Mouse (Mus musculus) forebrain, embryonic 11.5 days (tissue): ENCODE data around the gene Trio. TPM values are rescaled to one million over a fixed set of nuclear protein-coding genes. Genes with fewer than 3 reads are reported as not detected.

Source experiments
- ATAC-seq: fragments of 200-750 bp; cut with Nextera tagmentation; replicated peaks from 2 replicates; pipeline ENCODE4 v1.8.0; 2017; ENCODE audit warnings: moderate TSS enrichment; ENCODE audit not compliant: low FRiP score
- DNase-seq: peaks from one replicate; pipeline ENCODE4 v3.0.0-alpha.2; 2017; ENCODE audit warnings: low spot score
- H3K27ac ChIP-seq: fragments of 300-500 bp; sonication (generic); 2 replicates; pipeline ENCODE4 v1.5.1; 2014; ENCODE audit warnings: low read depth, low read length
- H3K27me3 ChIP-seq: fragments of 300-500 bp; sonication (generic); 2 replicates; pipeline ENCODE4 v1.6.1; 2014; ENCODE audit warnings: mild to moderate bottlenecking, low read length, mixed read lengths; ENCODE audit not compliant: control insufficient read depth, insufficient read depth
- H3K36me3 ChIP-seq: fragments of 300-500 bp; sonication (generic); 2 replicates; pipeline ENCODE4 v1.6.1; 2014; ENCODE audit warnings: mild to moderate bottlenecking, low read length, moderate library complexity, mixed read lengths; ENCODE audit not compliant: control insufficient read depth, insufficient read depth
- H3K4me1 ChIP-seq: fragments of 300-500 bp; sonication (generic); replicated peaks from 2 replicates; pipeline ENCODE4 v1.6.1; 2014; ENCODE audit warnings: low read length, mixed read lengths; ENCODE audit not compliant: control insufficient read depth, insufficient read depth
- H3K4me2 ChIP-seq: fragments of 300-500 bp; sonication (generic); 2 replicates; pipeline ENCODE4 v1.6.1; 2014; ENCODE audit warnings: low read depth, mild to moderate bottlenecking, low read length, moderate library complexity, mixed read lengths; ENCODE audit not compliant: severe bottlenecking
- H3K4me3 ChIP-seq: fragments of 300-500 bp; sonication (generic); 2 replicates; pipeline ENCODE4 v1.5.1; 2014; ENCODE audit warnings: low read depth, low read length
- H3K9ac ChIP-seq: fragments of 300-500 bp; sonication (generic); 2 replicates; pipeline ENCODE4 v1.6.1; 2014; ENCODE audit warnings: low read length
- H3K9me3 ChIP-seq: fragments of 300-500 bp; sonication (generic); 2 replicates; pipeline ENCODE4 v1.6.1; 2016; ENCODE audit warnings: low read length, mixed read lengths; ENCODE audit not compliant: control insufficient read depth
- WGBS: fragments of 180-500 bp; shearing (Covaris S2); extraction: QIAGEN DNeasy Blood & Tissue Kit; methylation state at CpG from one replicate; pipeline ENCODE4 v1.1.7; 2014; 5-methylcytosine and 5-hydroxymethylcytosine counted together
- polyA plus RNA-seq: library from polyadenylated mRNA; unstranded; fragments of >200 nt; fragmentation: Nextera tagmentation; extraction: Ambion mirVana; gene quantifications from 2 replicates; pipeline ENCODE4 v1.2.1, GENCODE M21; 2014

The Trio gene
- polyA plus RNA-seq, 1 experiment from 2014 or later = 41.8 TPM

GRCm38 (mm10) chr15:27976950-27977349 is 48.7 kb downstream of the Trio start:
- H3K27me3 ChIP-seq = no peaks in the 10 kb centered on the region
- no peaks in the 10 kb centered on the region for H3K4me1 ChIP-seq
- no peak overlapping the region for H3K9ac ChIP-seq
- no peak overlapping the region for H3K4me3 ChIP-seq
- ATAC-seq = no peak
- no peak overlapping the region for H3K4me2 ChIP-seq
- 87% methylated on average over 4 of the region's 4 CpGs for WGBS
- no peak for DNase-seq
- no peak overlapping the region for H3K27ac ChIP-seq
- H3K9me3 ChIP-seq = no peaks in the 10 kb centered on the region
- no peaks in the 10 kb centered on the region for H3K36me3 ChIP-seq

- no peak overlapping the region for H3K4me3 ChIP-seq
- H3K9ac ChIP-seq = no peak overlapping the region
- H3K9me3 ChIP-seq = no peaks in the 10 kb centered on the region
- no peak for DNase-seq
- H3K4me1 ChIP-seq = no peaks in the 10 kb centered on the region
- no peak for ATAC-seq
- H3K27ac ChIP-seq = no peak overlapping the region
- no peaks in the 10 kb centered on the region for H3K36me3 ChIP-seq
- H3K27me3 ChIP-seq = no peaks in the 10 kb centered on the region
- no peak overlapping the region for H3K4me2 ChIP-seq
Measured at GRCm38 (mm10) chr15:27976366-27976765, 49.3 kb downstream of the Trio start.

GRCm38 (mm10) chr15:27974637-27975036 is 51.0 kb downstream of the Trio start:
- DNase-seq = no peak
- Histone ChIP-seq H3K4me2 (no peak overlapping the region), H3K4me1 (no peaks in the 10 kb centered on the region), H3K27ac (no peak overlapping the region), H3K4me3 (no peak overlapping the region), H3K36me3 (no peaks in the 10 kb centered on the region), H3K9ac (no peak overlapping the region), H3K27me3 (no peaks in the 10 kb centered on the region), H3K9me3 (no peaks in the 10 kb centered on the region)
- ATAC-seq = no peak
- WGBS = 90% methylated on average over 8 of the region's 8 CpGs

- no peak for DNase-seq
- Histone ChIP-seq H3K4me1 (peaks cover 9% of the 10 kb centered on the region; the same call in 1 of the 2 replicates), H3K36me3 (no peaks in the 10 kb centered on the region), H3K4me2 (no peak overlapping the region), H3K27ac (no peak overlapping the region), H3K27me3 (no peaks in the 10 kb centered on the region), H3K9ac (no peak overlapping the region), H3K9me3 (no peaks in the 10 kb centered on the region), H3K4me3 (no peak overlapping the region)
- ATAC-seq = no peak
- 78% methylated on average over 8 of the region's 8 CpGs for WGBS
Measured at GRCm38 (mm10) chr15:27968183-27968582, 57.5 kb downstream of the Trio start.

GRCm38 (mm10) chr15:27967128-27967876 is 58.3 kb downstream of the Trio start:
- 77% methylated on average over 14 of the region's 14 CpGs for WGBS
- no peaks in the 10 kb centered on the region for H3K36me3 ChIP-seq
- H3K4me3 ChIP-seq = no peak overlapping the region
- no peak overlapping the region for H3K9ac ChIP-seq
- H3K27ac ChIP-seq = no peak overlapping the region
- no peaks in the 10 kb centered on the region for H3K9me3 ChIP-seq
- ATAC-seq = no peak
- no peak overlapping the region for H3K4me2 ChIP-seq
- peaks cover 10% of the 10 kb centered on the region; the same call in 1 of the 2 replicates for H3K4me1 ChIP-seq
- H3K27me3 ChIP-seq = no peaks in the 10 kb centered on the region
- DNase-seq = no peak

- H3K4me1 ChIP-seq = peaks cover 14% of the 10 kb centered on the region; the same call in 1 of the 2 replicates
- ATAC-seq = no peak
- WGBS = 83% methylated on average over 6 of the region's 6 CpGs
Measured at GRCm38 (mm10) chr15:27964877-27965276, 60.8 kb downstream of the Trio start.

GRCm38 (mm10) chr15:27963506-27963905 is 62.1 kb downstream of the Trio start:
- H3K27me3 ChIP-seq = no peaks in the 10 kb centered on the region
- no peaks in the 10 kb centered on the region for H3K9me3 ChIP-seq
- DNase-seq (no peak), ATAC-seq (no peak)
- H3K9ac ChIP-seq = no peak overlapping the region
- WGBS = 86% methylated on average over 2 of the region's 2 CpGs
- H3K36me3 ChIP-seq = no peaks in the 10 kb centered on the region
- H3K4me3 ChIP-seq = no peak overlapping the region
- H3K4me1 ChIP-seq = peaks cover 14% of the 10 kb centered on the region; the same call in 1 of the 2 replicates
- no peak overlapping the region for H3K4me2 ChIP-seq
- H3K27ac ChIP-seq = no peak overlapping the region

More at GRCm38 (mm10) chr15:27964877-27965276, 60.8 kb downstream of the Trio start:
- DNase-seq = no peak
- Histone ChIP-seq H3K4me3 (no peak overlapping the region), H3K36me3 (no peaks in the 10 kb centered on the region), H3K9ac (no peak overlapping the region), H3K9me3 (no peaks in the 10 kb centered on the region), H3K27ac (no peak overlapping the region), H3K4me2 (no peak overlapping the region), H3K27me3 (no peaks in the 10 kb centered on the region)

GRCm38 (mm10) chr15:27960642-27961041 is 65.0 kb downstream of the Trio start:
- no peak for DNase-seq
- H3K27ac ChIP-seq = no peak overlapping the region
- peaks cover 5% of the 10 kb centered on the region; the same call in 1 of the 2 replicates for H3K4me1 ChIP-seq

GRCm38 (mm10) chr15:27957867-27958266 is 67.8 kb downstream of the Trio start:
- H3K4me1 ChIP-seq = peaks cover 4% of the 10 kb centered on the region; the same call in 1 of the 2 replicates
- no peaks in the 10 kb centered on the region for H3K36me3 ChIP-seq
- H3K27me3 ChIP-seq = no peaks in the 10 kb centered on the region
- WGBS = 87% methylated on average over 9 of the region's 9 CpGs
- H3K4me2 ChIP-seq = no peak overlapping the region
- H3K9ac ChIP-seq = no peak overlapping the region
- no peak for DNase-seq
- no peak overlapping the region for H3K4me3 ChIP-seq
- no peak for ATAC-seq
- H3K27ac ChIP-seq = no peak overlapping the region
- no peaks in the 10 kb centered on the region for H3K9me3 ChIP-seq

More at GRCm38 (mm10) chr15:27960642-27961041, 65.0 kb downstream of the Trio start:
- ATAC-seq = no peak
- Histone ChIP-seq H3K4me3 (no peak overlapping the region), H3K4me2 (no peak overlapping the region), H3K36me3 (no peaks in the 10 kb centered on the region), H3K27me3 (no peaks in the 10 kb centered on the region), H3K9ac (no peak overlapping the region), H3K9me3 (no peaks in the 10 kb centered on the region)
- 80% methylated on average over 9 of the region's 9 CpGs for WGBS
